Mouse (Mus musculus) embryonic facial prominence, embryonic 12.5 days (tissue): ENCODE data around the gene 4921539E11Rik. TPM values are rescaled to one million over a fixed set of nuclear protein-coding genes. Genes with fewer than 3 reads are reported as not detected.

Source experiments
- ATAC-seq: fragments of 200-750 bp; cut with Nextera tagmentation; 2 replicates; pipeline ENCODE4 v1.8.0; 2017; ENCODE audit not compliant: insufficient number of reproducible peaks, insufficient read depth, low FRiP score, low TSS enrichment
- H3K27ac ChIP-seq: fragments of 300-500 bp; sonication (generic); 2 replicates; pipeline ENCODE4 v1.5.1; 2016; ENCODE audit warnings: mild to moderate bottlenecking
- H3K27me3 ChIP-seq: fragments of 300-500 bp; sonication (generic); 2 replicates; pipeline ENCODE4 v1.6.1; 2016; ENCODE audit warnings: mild to moderate bottlenecking, moderate library complexity
- H3K36me3 ChIP-seq: fragments of 300-500 bp; sonication (generic); 2 replicates; pipeline ENCODE4 v1.6.1; 2016; ENCODE audit warnings: mild to moderate bottlenecking
- H3K4me1 ChIP-seq: fragments of 300-500 bp; sonication (generic); 2 replicates; pipeline ENCODE4 v1.6.1; 2016
- H3K4me2 ChIP-seq: fragments of 300-500 bp; sonication (generic); replicated peaks from 2 replicates; pipeline ENCODE4 v1.6.1; 2016; ENCODE audit warnings: mild to moderate bottlenecking, moderate library complexity
- H3K4me3 ChIP-seq: fragments of 300-500 bp; sonication (generic); 2 replicates; pipeline ENCODE4 v1.5.1; 2016; ENCODE audit warnings: mild to moderate bottlenecking
- H3K9ac ChIP-seq: fragments of 300-500 bp; sonication (generic); 2 replicates; pipeline ENCODE4 v1.6.1; 2016; ENCODE audit warnings: mild to moderate bottlenecking, moderate library complexity
- H3K9me3 ChIP-seq: fragments of 300-500 bp; sonication (generic); 2 replicates; pipeline ENCODE4 v1.6.1; 2016; ENCODE audit warnings: mild to moderate bottlenecking, moderate library complexity
- WGBS: fragments of 180-500 bp; shearing (Covaris S2); methylation state at CpG from one replicate; pipeline ENCODE4 v1.1.7; 2016; 5-methylcytosine and 5-hydroxymethylcytosine counted together
- polyA plus RNA-seq: library from polyadenylated mRNA; unstranded; fragments of >200 nt; fragmentation: Nextera tagmentation; extraction: Ambion mirVana; gene quantifications from 2 replicates; pipeline ENCODE4 v1.2.1, GENCODE M21; 2016

4921539E11Rik gene
- polyA plus RNA-seq, 1 experiment from 2014 or later: not detected

GRCm38 (mm10) chr4:103288342-103288741 is 2.3 kb downstream of the 4921539E11Rik start:
- no peak for ATAC-seq

GRCm38 (mm10) chr4:103273021-103273420 is 17.6 kb downstream of the 4921539E11Rik start:
- no peak overlapping the region for H3K27ac ChIP-seq
- H3K9me3 ChIP-seq: no peaks in the 10 kb centered on the region
- H3K9ac ChIP-seq: no peak overlapping the region
- no peaks in the 10 kb centered on the region for H3K36me3 ChIP-seq
- no peaks in the 10 kb centered on the region for H3K4me1 ChIP-seq
- ATAC-seq: no peak
- 83% methylated on average over 7 of the region's 8 CpGs for WGBS
- H3K4me3 ChIP-seq: no peak overlapping the region
- no peak overlapping the region for H3K4me2 ChIP-seq
- no peaks in the 10 kb centered on the region for H3K27me3 ChIP-seq

More at GRCm38 (mm10) chr4:103288342-103288741, 2.3 kb downstream of the 4921539E11Rik start:
- no peaks in the 10 kb centered on the region for H3K27me3 ChIP-seq
- no peaks in the 10 kb centered on the region for H3K4me1 ChIP-seq
- WGBS: 87% methylated on average over 7 of the region's 7 CpGs
- no peak overlapping the region for H3K27ac ChIP-seq
- no peak overlapping the region for H3K4me2 ChIP-seq
- no peaks in the 10 kb centered on the region for H3K36me3 ChIP-seq
- no peaks in the 10 kb centered on the region for H3K9me3 ChIP-seq
- no peak overlapping the region for H3K9ac ChIP-seq
- H3K4me3 ChIP-seq: no peak overlapping the region

- no peak overlapping the region for H3K27ac ChIP-seq
- no peak overlapping the region for H3K4me2 ChIP-seq
- H3K4me3 ChIP-seq: no peak overlapping the region
- no peaks in the 10 kb centered on the region for H3K9me3 ChIP-seq
- ATAC-seq: no peak
- H3K9ac ChIP-seq: no peak overlapping the region
- WGBS: 80% methylated on average over 4 of the region's 4 CpGs
- no peaks in the 10 kb centered on the region for H3K36me3 ChIP-seq
- no peaks in the 10 kb centered on the region for H3K27me3 ChIP-seq
- H3K4me1 ChIP-seq: no peaks in the 10 kb centered on the region
Observed at GRCm38 (mm10) chr4:103269336-103269735, 21.3 kb downstream of the 4921539E11Rik start.

GRCm38 (mm10) chr4:103265166-103265565 is 25.5 kb downstream of the 4921539E11Rik start:
- no peak for ATAC-seq
- WGBS: 53% methylated on average over 2 of the region's 2 CpGs

GRCm38 (mm10) chr4:103263812-103264396 is 26.8 kb downstream of the 4921539E11Rik start:
- H3K27ac ChIP-seq: no peak overlapping the region
- no peaks in the 10 kb centered on the region for H3K4me1 ChIP-seq
- H3K9ac ChIP-seq: no peak overlapping the region
- no peaks in the 10 kb centered on the region for H3K9me3 ChIP-seq
- no peak for ATAC-seq
- 56% methylated on average over 8 of the region's 8 CpGs for WGBS
- no peak overlapping the region for H3K4me3 ChIP-seq
- H3K4me2 ChIP-seq: no peak overlapping the region
- no peaks in the 10 kb centered on the region for H3K27me3 ChIP-seq
- no peaks in the 10 kb centered on the region for H3K36me3 ChIP-seq

More at GRCm38 (mm10) chr4:103265166-103265565, 25.5 kb downstream of the 4921539E11Rik start:
- H3K4me2 ChIP-seq: no peak overlapping the region
- H3K4me3 ChIP-seq: no peak overlapping the region
- H3K27ac ChIP-seq: no peak overlapping the region
- H3K9ac ChIP-seq: no peak overlapping the region
- H3K27me3 ChIP-seq: no peaks in the 10 kb centered on the region
- no peaks in the 10 kb centered on the region for H3K36me3 ChIP-seq
- H3K4me1 ChIP-seq: no peaks in the 10 kb centered on the region
- H3K9me3 ChIP-seq: no peaks in the 10 kb centered on the region

GRCm38 (mm10) chr4:103263378-103263777 is 27.3 kb downstream of the 4921539E11Rik start:
- no peaks in the 10 kb centered on the region for H3K9me3 ChIP-seq
- H3K4me3 ChIP-seq: no peak overlapping the region
- no peaks in the 10 kb centered on the region for H3K27me3 ChIP-seq
- no peaks in the 10 kb centered on the region for H3K36me3 ChIP-seq
- H3K27ac ChIP-seq: no peak overlapping the region
- H3K9ac ChIP-seq: no peak overlapping the region
- no peak overlapping the region for H3K4me2 ChIP-seq
- ATAC-seq: no peak
- H3K4me1 ChIP-seq: no peaks in the 10 kb centered on the region
- WGBS: 74% methylated on average over 5 of the region's 5 CpGs

- no peaks in the 10 kb centered on the region for H3K36me3 ChIP-seq
Observed at GRCm38 (mm10) chr4:103258817-103259216, 31.8 kb downstream of the 4921539E11Rik start.

GRCm38 (mm10) chr4:103253846-103254245 is 36.8 kb downstream of the 4921539E11Rik start:
- H3K4me3 ChIP-seq: no peak overlapping the region
- no peak overlapping the region for H3K9ac ChIP-seq
- no peaks in the 10 kb centered on the region for H3K36me3 ChIP-seq
- no peak for ATAC-seq
- no peak overlapping the region for H3K4me2 ChIP-seq
- no peaks in the 10 kb centered on the region for H3K9me3 ChIP-seq
- WGBS: 81% methylated on average over 4 of the region's 4 CpGs
- H3K4me1 ChIP-seq: no peaks in the 10 kb centered on the region
- no peak overlapping the region for H3K27ac ChIP-seq
- no peaks in the 10 kb centered on the region for H3K27me3 ChIP-seq

More at GRCm38 (mm10) chr4:103258817-103259216, 31.8 kb downstream of the 4921539E11Rik start:
- WGBS: 81% methylated on average over 3 of the region's 3 CpGs
- H3K4me1 ChIP-seq: no peaks in the 10 kb centered on the region
- no peak overlapping the region for H3K4me3 ChIP-seq
- H3K9ac ChIP-seq: no peak overlapping the region
- H3K4me2 ChIP-seq: no peak overlapping the region
- H3K27ac ChIP-seq: no peak overlapping the region
- no peaks in the 10 kb centered on the region for H3K9me3 ChIP-seq
- H3K27me3 ChIP-seq: no peaks in the 10 kb centered on the region
- no peak for ATAC-seq

GRCm38 (mm10) chr4:103249436-103250085 is 41.1 kb downstream of the 4921539E11Rik start:
- no peak for ATAC-seq
- Histone ChIP-seq H3K4me1 (no peaks in the 10 kb centered on the region), H3K27me3 (no peaks in the 10 kb centered on the region), H3K4me2 (no peak overlapping the region), H3K9ac (no peak overlapping the region), H3K27ac (no peak overlapping the region), H3K36me3 (no peaks in the 10 kb centered on the region), H3K9me3 (no peaks in the 10 kb centered on the region), H3K4me3 (no peak overlapping the region)
- WGBS: 70% methylated on average over 6 of the region's 6 CpGs

GRCm38 (mm10) chr4:103247813-103248212 is 42.9 kb downstream of the 4921539E11Rik start:
- Histone ChIP-seq H3K36me3 (no peaks in the 10 kb centered on the region), H3K9ac (no peak overlapping the region), H3K9me3 (no peaks in the 10 kb centered on the region), H3K4me2 (no peak overlapping the region), H3K27me3 (no peaks in the 10 kb centered on the region), H3K4me1 (no peaks in the 10 kb centered on the region), H3K4me3 (no peak overlapping the region), H3K27ac (no peak overlapping the region)
- 83% methylated on average over 2 of the region's 2 CpGs for WGBS
- no peak for ATAC-seq

GRCm38 (mm10) chr4:103247249-103247648 is 43.4 kb downstream of the 4921539E11Rik start:
- Histone ChIP-seq H3K4me3 (no peak overlapping the region), H3K9me3 (no peaks in the 10 kb centered on the region), H3K9ac (no peak overlapping the region), H3K27me3 (no peaks in the 10 kb centered on the region), H3K4me2 (no peak overlapping the region), H3K27ac (no peak overlapping the region), H3K4me1 (no peaks in the 10 kb centered on the region), H3K36me3 (no peaks in the 10 kb centered on the region)
- WGBS: 79% methylated on average over 3 of the region's 3 CpGs
- ATAC-seq: no peak

GRCm38 (mm10) chr4:103232156-103232555 is 58.5 kb downstream of the 4921539E11Rik start:
- no peak overlapping the region for H3K27ac ChIP-seq
- no peak overlapping the region for H3K9ac ChIP-seq
- no peaks in the 10 kb centered on the region for H3K36me3 ChIP-seq
- H3K27me3 ChIP-seq: no peaks in the 10 kb centered on the region
- WGBS: 55% methylated on average over 2 of the region's 2 CpGs
- H3K4me3 ChIP-seq: no peak overlapping the region
- no peaks in the 10 kb centered on the region for H3K9me3 ChIP-seq
- no peak for ATAC-seq
- no peaks in the 10 kb centered on the region for H3K4me1 ChIP-seq
- no peak overlapping the region for H3K4me2 ChIP-seq
